Mouse (Mus musculus): ENCODE measurements at regions not wholly inside any gene's neighbourhood (a gene's known extent, or its start where the extent isn't known, plus 50 kb on each side); places are given as distances from the start of the nearest gene placed in this dataset.
A peak's percentile ranks its signal among the peaks of the same experiment; 100 is the strongest.
"Not testable (repeated sequence)": the region's sequence is repeated elsewhere in the genome, so short reads cannot be mapped to it uniquely, and the experiment has no call there.

DNA sequence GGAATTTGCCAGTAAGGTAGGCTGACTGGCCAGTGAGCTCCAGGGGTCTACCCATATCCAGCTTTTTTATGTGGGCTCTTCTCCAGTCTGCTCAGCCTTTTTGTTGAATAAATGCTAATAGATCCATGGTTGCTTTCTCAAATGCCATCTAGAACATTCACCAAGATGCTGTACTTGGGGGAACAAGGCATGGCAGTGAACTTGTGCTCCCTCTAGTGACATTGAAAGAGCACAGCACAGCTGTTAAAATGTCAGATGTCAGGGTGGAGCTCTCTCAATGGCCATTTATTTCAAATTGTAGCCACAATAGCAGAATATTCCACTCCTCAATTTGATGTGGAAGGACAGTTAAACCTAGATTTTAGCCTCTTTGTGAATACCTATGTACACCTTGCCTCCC is 86.3 kb downstream of the Kcnk1 start:
- DNase-seq (ENCODE audit: low spot score in 2 of 2): no peak

DNA sequence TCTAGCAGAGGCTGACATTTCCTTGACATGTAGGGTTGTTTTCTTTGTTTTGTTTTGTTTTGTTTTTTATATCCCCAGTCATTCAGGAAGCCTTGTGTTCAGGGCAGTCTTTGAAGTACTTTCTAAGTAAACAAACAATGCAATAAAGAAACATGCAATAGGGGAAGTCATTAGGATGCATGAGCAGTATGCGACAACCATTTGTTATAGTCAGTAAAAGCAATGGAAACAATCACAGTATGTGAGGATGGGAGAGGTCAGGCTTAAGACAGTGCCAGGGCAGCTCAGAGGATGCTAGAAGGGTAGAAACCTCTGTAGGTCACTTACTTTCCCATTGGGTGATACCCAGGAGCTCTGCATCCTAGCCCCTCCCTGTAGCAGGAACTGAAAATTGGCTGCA is 87.9 kb downstream of the Kcnk1 start:
- no peak for DNase-seq (ENCODE audit: low spot score in 2 of 2)

DNA sequence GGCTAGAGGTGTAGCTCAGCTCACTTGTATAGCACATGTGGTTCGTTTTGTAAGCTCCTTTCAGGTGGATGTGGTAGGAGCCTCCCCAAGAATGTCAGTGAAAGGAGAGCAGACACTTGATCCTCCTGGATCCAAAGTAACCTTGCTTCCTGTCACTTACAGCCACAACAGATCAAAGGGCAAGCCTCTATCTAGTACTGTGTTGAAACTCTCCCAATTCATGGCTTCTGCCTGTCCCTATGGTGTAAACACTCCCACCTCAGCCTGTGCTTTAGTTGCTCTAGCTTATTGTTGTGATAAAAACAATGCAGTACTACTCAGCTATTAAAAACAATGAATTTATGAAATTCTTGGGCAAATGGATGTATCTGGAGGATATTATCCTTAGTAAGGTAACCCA is 95.8 kb downstream of the Kcnk1 start:
- no peak for DNase-seq (ENCODE audit: low spot score in 2 of 2)

DNA sequence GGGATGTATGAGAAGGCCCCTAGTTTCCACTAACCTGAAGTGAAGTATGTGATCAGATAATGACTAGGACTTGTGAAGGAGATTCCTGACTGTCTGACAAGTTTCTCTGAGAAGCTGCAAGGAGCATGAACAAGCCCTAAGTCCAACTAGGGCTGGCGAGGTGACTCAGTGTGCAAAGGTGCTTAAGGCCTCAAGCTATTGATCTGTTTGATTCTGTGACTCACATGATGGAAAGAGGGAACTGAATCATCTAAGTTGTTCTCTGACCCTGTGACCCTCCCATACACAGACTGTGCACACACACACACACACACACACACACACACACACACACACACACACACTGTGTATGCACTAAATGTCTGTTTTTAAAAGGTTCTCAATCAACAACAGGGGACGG is 99.0 kb downstream of the Kcnk1 start:
- DNase-seq (ENCODE audit: low spot score in 2 of 2): no peak

DNA sequence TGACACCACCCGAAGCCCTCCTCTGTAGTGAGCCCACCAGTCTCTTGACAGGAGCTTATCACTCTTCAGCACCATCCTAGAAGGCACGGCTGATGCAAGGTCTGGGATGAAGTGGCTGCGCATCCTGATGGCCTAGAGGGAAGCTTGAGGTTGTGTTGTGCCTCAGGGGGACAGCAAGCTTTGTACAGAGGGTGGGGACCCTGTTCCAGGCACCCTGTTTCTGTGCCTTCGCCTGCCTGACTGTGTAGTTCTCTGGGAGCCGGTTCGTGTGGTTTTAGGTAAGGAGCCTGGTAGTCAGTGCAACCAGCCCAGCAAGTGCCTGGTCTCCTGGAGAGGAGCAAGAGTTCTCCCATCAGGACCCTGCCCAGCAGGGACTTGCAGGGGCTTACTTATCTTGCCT is 101.1 kb downstream of the Kcnk1 start:
- no peak for DNase-seq (ENCODE audit: low spot score in 2 of 2)

DNA sequence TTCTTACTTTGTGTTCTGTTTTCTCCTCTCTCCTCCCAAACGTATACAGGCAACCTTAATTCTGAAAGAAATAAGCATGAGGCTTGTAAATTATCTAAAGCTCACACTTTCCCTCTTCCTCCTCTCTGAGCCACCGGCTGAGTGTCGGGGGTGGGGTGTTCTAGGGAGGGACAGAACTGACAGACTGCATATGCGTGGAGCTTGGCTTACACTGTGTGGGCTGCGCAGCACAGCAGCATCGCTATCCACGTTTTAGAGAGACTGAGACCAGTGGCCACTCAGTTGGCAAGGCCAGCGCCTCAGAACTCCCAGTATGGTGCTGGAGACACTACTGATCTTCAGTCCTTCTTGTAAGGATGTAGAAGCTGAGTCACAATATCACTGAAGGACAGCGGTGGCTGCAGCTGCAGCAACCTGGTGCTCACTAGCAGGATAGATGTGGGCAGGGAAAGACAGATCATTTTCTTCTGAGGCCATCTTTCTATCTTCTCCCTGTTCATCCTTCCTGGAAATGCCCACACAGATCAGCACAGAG is 101.7 kb downstream of the Kcnk1 start:
- no peak for DNase-seq (ENCODE audit: low spot score in 2 of 2)

DNA sequence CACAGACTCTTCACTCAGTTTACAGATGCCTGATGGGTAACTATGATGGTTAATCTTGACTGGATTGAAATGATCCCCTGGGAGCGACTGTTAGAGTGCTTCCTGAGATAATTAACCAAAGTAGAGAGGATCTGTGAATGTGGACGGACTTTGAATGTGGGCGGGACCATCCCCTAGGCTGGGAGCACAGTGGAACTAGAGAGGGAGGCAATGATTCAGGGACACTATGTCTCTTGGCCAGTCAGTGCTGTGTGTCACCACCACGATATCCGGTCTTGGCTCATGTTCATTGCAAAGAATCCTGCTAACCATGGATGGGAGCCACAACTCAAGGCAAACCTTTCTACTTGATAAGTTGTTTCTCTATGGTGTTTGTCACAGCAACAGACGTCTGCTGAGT is 103.9 kb downstream of the Kcnk1 start:
- DNase-seq (ENCODE audit: low spot score in 2 of 2): no peak

DNA sequence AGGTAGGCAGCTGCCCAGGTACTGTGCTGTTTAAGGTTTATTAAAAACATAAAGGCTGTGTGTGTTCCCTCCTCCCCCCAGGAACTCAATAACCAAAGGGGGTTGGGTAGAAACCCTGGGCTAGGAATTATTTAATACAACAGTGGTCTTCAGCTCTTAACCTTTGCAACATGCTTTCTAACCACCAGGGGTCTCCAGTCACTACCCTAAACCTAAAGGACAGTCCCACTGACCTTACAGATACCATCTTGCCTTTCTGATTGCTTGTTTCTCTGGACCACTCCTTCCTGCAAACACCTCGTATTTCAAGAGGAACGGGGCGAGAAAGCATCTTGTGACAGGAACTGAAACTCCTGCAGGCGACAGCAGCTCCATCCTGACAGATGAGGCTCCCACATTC is 104.9 kb downstream of the Kcnk1 start:
- no peak for DNase-seq (ENCODE audit: low spot score in 2 of 2)

DNA sequence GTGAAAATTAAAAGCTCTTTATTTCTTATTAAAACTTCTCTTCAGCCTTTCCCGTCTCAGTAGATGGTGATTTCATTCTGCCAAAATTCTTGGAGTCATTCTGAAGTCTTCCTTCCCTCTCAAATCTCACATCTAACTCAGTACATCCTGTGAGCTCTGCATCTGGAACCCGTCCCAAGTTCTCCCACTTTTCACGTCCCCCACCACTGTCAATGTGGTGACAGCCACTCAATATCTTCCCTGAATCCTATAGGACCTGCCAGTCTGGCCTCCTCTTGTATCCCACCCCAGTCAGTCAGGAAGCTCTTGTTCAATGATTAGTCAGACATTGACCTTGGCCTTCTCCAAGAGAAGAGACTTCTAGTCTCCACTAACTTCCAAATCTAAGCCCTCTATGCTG is 110.1 kb downstream of the Kcnk1 start:
- no peak for DNase-seq (ENCODE audit: low spot score in 2 of 2)

DNA sequence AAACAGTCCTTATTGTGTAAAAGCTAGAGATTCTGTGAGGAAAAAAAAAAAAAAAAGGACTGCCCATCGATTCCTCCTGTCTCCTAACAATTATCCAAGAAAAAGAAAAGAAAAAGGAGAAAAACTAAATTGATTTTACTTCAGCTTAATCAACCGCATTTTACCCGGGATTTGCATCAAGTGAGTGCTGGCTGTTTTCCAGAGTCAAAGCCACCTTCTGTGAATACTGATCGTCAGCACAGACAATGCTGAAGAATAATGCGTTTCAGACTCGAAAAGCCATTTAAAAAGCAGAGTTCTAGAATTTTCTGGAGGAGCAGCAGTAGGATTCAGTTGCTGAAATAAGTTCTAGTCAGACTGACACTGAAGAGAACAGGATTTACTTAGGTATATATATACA is 131.1 kb downstream of the Kcnk1 start:
- DNase-seq (ENCODE audit: low spot score in 2 of 2): no peak

DNA sequence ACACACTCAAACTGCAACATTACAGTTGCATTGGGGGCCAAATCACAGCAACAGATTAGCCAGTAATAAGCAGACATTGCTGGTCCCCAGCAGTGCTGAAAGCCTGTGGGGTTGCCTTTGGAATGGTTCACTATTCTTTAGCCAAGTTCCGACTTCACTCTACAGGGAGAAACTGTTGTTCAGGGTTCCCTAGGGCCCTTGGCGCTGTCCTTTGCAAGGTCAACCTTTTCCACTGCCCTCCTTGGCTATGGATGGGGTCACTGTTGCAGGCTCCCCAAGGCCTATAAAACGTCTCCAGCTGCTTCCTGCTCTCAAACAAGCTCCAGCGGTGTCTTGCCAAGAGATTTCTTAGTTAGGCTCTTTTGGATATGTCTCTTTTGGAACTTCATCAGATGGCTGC is 137.1 kb downstream of the Kcnk1 start:
- peak; percentile 15 to 38 for DNase-seq (ENCODE audit: low spot score in 2 of 2)

DNA sequence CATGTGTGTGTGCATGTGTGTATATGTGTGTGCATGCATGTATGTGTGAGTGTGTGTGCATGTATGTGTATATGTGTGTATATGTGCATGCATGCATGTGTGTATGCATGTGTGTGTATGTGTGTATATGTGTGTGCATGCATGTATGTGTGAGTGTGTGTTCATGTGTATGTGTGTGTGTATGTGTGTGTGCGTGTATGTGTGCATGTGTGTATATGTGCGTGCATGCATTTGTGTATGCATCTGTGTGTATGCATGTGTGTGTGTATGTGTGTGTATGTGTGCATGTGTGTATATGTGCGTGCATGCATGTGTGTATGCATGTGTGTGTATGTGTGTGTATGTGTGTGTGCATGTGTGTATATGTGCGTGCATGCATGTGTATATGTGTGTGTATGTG is 137.9 kb downstream of the Kcnk1 start:
- DNase-seq (ENCODE audit: low spot score in 2 of 2): not testable (repeated sequence)

DNA sequence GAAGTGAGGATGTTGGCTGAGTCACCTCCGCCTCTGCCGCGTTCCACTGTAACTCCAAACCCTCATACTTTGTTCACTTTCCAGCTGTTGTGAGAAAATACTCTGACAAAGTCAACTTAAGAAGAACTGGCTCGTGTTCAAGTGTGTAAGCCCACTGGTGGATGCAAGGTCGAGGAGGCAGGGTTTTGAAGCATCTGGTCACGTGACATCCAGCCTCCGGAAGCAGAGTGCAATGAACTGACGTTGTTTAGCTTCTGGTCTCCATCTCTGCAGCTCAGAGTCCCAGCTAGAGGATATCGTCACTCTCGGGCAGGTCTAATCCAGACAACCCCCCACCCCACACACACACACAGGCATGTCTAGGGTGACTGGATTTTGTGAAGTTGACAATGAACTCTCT is 140.1 kb downstream of the Kcnk1 start:
- no peak for DNase-seq (ENCODE audit: low spot score in 2 of 2)

DNA sequence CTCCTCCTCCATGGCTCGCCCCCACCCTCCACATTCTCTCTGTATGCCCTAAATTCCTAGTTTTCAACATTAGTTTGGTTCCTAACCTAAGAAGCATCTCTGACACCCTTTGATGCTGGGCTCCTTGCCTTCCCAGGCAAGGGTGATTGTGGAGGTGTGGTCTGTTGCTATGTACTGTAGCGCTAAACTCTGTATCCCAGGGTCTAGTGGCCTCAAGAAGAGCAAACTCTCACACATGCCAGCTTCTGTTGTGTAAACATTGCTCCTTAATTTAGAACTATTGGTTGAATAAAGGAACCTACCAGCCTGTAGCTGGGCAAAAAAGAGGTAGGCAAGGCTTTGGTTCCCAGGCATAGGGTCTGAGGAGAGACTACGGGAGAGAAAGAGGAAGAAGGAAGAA is 140.6 kb downstream of the Kcnk1 start:
- DNase-seq (ENCODE audit: low spot score in 2 of 2): no peak

DNA sequence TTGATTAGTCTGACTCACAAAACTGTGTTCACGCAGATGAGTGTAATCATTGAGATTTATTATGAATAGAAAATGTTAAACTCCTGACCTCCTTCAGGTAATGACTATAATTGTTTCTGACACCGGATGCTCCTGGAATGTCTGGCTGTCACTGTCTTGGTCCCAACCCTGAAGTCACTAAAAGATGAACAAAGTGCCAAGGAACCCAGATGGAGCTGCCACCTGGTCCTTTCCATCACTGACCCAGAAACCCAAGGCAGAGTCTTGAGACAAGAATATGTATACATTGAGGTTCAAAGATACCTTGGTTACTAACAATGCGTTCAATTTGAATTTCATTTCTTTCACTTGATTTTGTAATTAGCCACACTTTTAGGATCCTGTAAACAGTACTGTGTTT is 142.0 kb downstream of the Kcnk1 start:
- DNase-seq (ENCODE audit: low spot score in 2 of 2): no peak

DNA sequence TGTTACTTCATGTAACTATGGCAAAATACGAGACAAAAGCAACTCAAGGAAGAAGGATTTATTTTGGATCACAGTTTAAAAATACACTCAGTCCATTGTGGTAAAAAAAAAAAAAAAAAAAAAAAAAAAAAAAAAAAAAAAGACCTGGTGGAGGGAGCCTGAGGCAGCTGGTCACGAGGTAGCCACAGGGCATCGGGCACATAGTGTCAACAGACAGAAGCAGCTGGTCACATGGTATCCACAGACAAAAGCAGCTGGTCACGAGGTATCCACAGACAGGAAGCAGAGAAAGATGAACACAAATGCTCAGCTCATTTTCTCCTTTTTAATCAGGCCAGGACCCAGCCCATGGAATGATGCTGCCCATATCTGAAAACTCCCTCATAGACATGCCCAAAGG is 142.5 kb downstream of the Kcnk1 start:
- no peak for DNase-seq (ENCODE audit: low spot score in 2 of 2)

DNA sequence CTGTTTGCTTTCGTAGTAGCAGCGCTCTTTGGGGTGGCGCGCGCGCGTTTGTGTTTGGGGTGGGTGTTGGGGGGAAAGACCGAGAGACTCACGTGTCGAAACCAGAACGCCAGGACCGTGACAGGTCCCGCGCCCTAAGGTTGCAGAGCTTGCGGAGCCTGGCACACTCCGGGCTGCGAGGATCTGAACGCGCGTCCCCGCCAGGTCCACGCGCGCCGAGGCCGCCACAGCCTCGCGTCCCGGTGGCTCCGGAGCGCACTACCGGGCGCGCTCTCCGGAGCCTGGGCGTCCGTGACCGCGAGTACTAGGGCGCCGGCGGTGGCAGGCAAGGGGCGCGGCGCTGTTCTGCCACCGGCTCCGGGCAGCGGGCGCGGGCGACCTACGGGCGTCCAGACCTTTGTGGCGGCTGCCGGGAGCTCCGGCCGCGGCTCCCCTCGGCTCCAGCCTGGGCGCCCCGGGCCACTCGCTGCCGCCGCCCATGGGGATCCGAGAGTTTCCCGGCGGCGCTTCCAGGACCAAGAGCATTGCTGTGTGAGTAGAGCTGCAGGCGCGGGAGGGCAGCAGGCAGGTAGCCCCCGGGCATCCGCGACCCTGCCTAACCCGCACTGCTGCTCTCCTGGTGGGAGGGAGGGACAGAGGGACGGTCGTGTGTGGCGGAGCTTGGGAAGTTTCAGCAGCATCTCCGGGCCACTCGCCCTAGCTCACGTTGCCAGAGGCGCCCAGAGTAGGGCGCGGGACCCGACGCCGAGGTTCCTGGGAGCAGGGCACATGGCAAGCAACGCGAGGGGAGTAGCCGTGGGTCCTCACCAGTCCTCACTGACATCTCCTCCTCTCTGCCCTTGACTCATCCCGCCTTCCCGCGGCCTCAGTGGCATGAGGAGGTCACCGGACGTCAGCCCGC is 143.9 kb downstream of the Kcnk1 start:
- no peak for DNase-seq (ENCODE audit: low spot score in 2 of 2)

DNA sequence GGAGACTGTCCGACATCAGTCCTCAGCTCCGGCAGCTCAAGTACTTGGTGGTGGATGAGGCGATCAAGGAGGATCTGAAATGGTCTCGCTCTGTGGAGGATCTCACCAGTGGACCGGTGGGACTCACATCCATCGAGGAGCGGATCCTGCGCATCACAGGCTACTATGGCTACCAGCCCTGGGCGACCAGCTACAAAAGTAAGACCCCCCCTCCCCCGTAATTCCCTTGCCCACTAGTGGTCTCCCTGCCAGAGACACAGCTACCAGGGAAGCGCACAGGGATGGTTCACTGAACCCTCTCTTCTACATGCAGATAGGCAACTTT is 144.5 kb downstream of the Kcnk1 start:
- no peak for DNase-seq (ENCODE audit: low spot score in 2 of 2)

DNA sequence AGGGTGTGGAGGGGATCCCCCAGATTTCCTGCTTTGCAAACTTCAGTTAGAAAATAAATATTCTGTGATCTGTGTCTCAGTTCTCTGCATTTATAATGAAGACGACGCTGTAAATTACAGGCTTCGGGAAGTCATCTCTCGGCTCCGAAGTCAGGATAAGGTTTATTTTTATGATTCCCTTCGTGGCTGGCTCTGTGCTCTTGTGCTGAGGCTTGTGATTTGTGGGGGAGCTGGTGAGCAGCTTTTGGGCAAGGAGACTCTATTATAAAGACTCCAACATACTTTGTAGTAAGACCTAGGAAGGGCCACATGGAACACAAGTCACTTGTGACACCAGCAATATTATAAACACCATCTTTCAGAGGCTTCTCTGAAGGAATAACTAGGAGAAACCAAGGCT is 146.0 kb downstream of the Kcnk1 start:
- DNase-seq (ENCODE audit: low spot score in 2 of 2): no peak

DNA sequence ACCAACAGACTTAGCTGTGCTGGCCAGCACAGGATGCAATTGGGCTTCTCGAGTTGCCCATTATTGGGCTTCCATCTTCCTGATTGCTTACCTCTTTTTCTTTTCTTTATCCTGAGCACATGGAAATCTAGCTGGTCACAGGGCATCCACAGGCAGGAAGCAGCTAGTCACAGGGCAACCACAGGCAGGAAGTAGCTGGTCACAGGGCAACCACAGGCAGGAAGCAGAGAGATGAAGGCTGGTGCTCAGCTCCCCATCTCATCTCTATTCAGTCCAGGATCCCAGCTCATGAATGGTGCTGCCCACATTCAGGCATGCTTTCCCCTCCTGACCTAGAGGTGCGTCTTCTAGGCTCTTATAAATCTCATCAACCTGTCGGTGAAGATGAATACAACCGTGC is 146.8 kb upstream of the Slc35f3 start:
- DNase-seq (ENCODE audit: low spot score in 2 of 2): no peak

DNA sequence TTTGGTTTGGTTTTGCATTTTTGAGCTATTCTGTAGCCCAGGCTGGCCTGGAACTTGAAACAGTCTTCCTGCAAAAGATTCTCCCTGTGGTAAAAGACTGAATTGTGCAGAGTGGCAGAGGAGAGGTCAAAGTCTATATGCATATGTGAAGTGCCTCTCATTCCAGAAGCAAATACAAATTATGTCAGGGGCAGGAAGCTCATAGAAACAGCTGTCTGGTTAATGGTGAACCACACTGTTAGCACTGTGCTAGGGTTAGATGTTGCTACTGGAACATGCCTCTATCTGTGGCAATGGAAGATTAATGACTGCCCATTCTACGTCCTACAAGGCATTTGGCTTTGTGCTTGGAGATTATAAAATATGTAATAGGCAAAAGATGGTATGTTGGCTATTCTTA is 144.4 kb upstream of the Slc35f3 start:
- DNase-seq (ENCODE audit: low spot score in 2 of 2): no peak

DNA sequence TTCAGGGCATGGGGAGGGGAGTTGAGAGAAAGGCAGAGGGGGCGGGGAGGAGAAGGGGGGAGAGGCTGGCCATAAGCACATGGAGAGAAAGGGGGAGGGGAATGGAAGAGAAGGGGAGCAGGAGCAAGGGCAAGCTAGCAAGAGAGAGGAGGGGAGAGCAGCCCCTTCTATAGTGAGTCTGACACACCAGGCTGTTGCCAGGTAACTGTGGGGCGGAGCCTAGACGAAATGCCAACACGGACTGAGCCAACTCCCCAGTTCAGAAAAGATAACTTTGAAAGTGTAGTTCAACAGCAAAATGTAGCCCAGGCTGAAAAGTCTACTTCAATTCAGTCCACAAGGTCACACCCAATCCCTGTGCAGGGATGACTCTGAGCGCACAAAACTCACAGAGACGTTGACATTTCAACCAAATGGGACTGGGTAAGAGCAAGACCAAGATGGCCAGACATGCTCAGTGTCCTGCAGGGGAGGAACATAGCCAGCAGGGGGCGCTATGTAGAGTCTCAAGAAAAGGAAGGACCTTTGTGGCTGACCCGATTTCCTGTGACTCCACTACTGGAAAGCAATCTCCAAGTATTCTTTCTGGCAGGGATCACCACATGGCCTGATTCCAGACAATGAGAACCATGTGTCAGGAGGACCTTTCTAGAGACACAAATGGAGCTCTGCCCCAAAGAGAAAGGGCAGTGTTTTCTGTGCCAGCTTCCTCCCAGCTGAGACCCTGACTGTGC is 140.7 kb upstream of the Slc35f3 start:
- peak in 1 of 2 experiments; percentile 4 for DNase-seq (ENCODE audit: low spot score in 2 of 2)

DNA sequence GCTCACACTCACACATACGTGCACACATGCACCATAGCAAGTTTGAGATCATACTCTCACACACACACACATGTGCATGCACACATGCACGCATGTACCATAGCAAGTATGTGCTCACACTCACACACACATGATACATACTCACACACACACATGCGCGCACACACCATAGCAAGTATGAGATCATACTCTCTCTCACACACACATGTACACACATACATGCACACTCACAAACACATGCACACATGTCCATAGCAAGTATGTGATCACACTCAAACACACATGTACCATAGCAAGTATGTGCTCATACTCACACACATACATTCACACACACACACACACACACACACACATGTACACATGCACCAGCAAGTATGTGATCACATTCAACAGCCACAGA is 138.9 kb upstream of the Slc35f3 start:
- DNase-seq (ENCODE audit: low spot score in 2 of 2): no peak
